Mouse (Mus musculus) testis, adult 2 months (tissue): ENCODE measurements around the gene Ccdc113.

ENCODE experiments used
- CTCF ChIP-seq: fragments of 200-500 bp; IDR thresholded peaks from 2 replicates; pipeline ENCODE4 v1.5.1; 2012; ENCODE audit warnings: low read depth, mild to moderate bottlenecking, inconsistent platforms, low read length, moderate library complexity; ENCODE audit not compliant: control insufficient read depth, insufficient read depth, insufficient replicate concordance
- POLR2A ChIP-seq: fragments of 200-500 bp; IDR thresholded peaks from 2 replicates; pipeline ENCODE4 v1.6.1; 2012; ENCODE audit warnings: low read depth, mild to moderate bottlenecking, inconsistent platforms, low read length, moderate library complexity; ENCODE audit not compliant: control insufficient read depth

DNA sequence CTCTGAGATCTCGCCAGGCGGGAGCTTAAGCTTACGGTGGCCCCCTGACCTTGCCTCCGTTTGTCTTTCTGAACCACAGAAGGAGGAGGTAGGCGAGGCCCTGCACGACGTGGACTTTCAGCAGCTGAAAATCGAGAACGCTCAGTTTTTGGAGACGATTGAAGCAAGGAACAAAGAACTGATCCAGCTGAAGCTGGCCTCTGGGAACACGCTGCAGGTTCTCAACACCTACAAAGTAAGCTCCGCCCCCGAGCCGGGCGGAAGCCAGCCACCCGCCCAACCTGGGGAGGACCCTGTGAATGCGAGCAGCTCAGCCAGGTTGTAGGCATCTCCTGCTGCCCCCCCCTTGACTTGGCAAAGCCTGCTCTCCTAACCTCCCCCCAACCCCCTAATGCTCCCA, 11.9 kb downstream of the Ccdc113 start:
- TF ChIP-seq CTCF, result no peak
- no peak for TF ChIP-seq POLR2A
